Mouse (Mus musculus): Measurements from ENCODE around the gene Slc48a1.

The Slc48a1 gene

DNA sequence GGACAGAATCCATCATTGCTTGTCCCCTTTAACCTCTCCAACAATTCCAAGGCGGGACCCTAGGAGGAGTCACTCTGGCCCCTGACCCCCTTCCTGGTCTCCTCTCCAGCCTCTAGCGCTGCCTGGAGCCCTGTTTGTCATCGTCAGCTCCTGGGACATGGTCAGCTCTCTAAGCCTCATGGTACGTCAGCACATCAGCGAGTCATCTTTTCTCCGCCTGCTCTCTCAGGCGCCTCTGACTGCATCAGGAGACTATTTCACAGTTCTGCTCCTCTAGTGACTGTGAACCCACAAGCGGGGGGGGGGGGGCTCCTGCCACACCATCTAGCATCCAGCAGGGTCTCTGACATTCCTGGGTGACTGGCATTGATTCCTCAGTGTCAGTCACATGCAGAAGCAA lies 23.0 kb upstream of the Slc48a1 start:
- DNase-seq: no peak

- DNase-seq: no peak
Observed at GRCm38 (mm10) chr15:97760006-97760405, 18.3 kb upstream of the Slc48a1 start.

GRCm38 (mm10) chr15:97760952-97761351 lies 17.4 kb upstream of the Slc48a1 start:
- DNase-seq: no peak

DNA sequence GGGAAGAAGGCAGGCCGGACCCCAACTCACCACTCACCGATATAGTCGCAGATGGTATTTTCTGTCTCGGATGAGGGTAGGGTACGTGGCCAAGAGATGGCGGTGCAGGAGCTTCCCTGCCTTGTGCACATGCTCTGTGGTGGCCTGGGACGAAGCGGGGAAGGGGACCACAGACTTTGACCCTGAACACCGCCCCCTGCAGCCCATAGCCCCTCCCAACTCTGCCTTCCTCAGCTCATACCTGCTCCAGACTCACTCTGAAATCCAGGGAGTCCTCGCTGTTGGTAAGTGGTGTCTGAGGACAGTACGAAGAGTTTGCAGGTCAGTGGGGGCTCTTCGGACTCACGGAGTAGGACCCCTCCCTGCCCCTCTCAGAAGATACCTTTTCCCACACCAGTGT lies 16.9 kb upstream of the Slc48a1 start:
- DNase-seq: no peak

GRCm38 (mm10) chr15:97762733-97763132 lies 15.6 kb upstream of the Slc48a1 start:
- peak; percentile 63 for DNase-seq

- DNase-seq: no peak
Observed at GRCm38 (mm10) chr15:97763256-97764049, 14.9 kb upstream of the Slc48a1 start.

DNA sequence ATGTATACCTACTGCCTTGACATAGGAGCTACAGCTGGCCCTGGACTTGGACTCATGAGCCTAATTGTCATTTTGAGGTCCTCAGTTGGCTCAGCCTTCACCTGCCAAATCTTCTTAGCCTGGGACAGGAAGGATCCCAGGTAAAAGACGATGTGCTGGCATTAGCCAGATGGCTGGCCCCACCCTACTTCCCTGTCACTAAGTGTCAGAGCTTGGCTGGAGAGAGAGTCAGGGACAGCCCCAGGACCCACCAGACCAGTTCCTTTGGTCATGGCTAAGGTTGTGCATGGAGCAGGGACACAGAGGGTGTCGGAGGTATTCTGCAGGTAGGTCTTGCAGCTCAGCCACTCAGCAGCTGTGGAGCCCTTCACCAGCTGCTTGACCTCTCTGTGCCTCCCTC lies 13.8 kb upstream of the Slc48a1 start:
- no peak for DNase-seq

GRCm38 (mm10) chr15:97765090-97765794 lies 13.1 kb upstream of the Slc48a1 start:
- peak; percentile 45 for DNase-seq

GRCm38 (mm10) chr15:97766194-97766593 lies 12.1 kb upstream of the Slc48a1 start:
- DNase-seq: no peak

GRCm38 (mm10) chr15:97766594-97767279 lies 11.6 kb upstream of the Slc48a1 start:
- no peak for DNase-seq

- peak; percentile 94 for DNase-seq
Observed at GRCm38 (mm10) chr15:97767280-97768186, 10.8 kb upstream of the Slc48a1 start, which contains the start of gene Rapgef3. TSS of gene Rapgef3 (minus strand) at chr15:97767972.

DNA sequence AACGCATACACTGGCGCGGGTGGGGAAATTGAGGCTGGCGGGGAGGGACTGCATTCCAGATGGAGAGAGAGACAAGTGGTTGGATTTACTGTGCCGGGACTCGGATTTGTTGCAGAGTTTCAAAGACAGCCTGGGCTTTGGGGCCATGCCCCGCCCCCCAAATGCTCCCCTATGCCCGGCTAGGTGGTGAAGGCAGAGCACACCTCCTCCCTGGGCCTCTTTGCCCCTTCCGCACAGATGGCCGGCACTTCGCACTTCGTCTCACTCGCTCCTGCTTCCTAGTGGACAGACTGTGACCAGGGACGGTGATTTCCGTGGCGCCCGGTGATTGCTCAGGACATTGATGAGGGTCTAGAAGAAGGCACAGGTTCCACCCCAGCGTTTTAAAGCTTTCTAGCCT lies 10.1 kb upstream of the Slc48a1 start:
- DNase-seq: peak; percentile 72

GRCm38 (mm10) chr15:97770280-97770679 lies 8.0 kb upstream of the Slc48a1 start:
- no peak for DNase-seq

DNA sequence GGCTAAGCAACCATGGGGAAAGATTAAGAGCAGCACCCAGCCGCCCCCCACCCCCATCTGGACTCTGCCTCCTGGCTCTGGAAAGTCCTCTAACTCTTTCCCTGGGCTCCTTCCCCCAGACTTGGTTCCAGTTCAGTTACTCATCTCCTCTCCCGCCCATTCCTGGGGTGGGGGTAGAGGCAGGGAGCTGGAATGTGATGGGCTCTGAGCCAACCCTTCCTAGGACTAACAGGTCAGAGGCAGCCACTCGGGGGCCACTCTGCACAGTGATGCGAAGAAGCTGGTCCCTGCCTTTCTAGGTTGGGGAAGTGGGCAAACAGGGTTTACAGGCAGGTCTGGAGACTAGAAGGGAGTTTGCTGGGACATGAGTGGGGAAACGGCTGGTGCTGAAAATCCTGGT lies 5.2 kb upstream of the Slc48a1 start:
- DNase-seq: peak; percentile 94

- DNase-seq: peak; percentile 79
Observed at GRCm38 (mm10) chr15:97773961-97774370, 4.4 kb upstream of the Slc48a1 start.

DNA sequence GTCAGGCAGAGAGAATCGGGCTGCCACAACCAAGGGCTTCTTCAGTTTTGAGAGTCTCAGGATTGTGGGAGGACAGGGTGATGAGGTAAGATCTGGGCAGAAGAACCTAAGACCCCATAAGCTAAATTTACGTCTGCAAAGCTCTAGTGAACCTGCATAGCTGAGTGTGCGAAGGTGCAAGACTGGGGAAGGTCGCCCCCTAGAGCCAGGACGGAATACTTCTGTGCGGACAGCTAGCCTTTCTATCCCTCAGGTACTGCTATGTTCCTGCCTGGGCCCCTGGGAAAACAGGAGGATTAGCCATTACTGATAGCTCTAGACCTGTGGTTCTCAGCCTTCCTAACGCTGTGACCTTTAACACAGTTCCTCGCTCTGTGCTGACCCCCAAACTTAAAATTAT lies 1.8 kb upstream of the Slc48a1 start:
- DNase-seq: peak; percentile 88

- DNase-seq: no peak
Observed at GRCm38 (mm10) chr15:97776919-97777318, 1.4 kb upstream of the Slc48a1 start.

DNA sequence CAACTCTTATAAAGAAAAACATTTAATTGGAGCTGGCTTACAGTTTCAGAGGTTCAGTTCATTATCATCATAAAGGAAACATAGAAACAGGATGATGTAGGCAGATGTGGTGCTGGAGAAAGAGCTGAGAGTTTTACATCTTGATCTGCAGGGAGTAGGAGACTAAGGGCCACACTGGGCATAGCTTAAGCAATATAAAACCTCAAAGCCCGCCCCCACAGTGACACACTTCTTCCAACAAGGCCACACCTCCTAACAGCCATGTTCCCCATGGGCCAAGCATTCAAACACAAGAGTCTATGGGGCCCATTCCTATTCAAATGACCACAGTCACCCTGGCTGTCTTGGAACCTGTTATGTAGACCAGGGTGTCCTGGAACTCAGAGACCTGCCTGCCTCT lies 1.3 kb downstream of the Slc48a1 start:
- no peak for DNase-seq

DNA sequence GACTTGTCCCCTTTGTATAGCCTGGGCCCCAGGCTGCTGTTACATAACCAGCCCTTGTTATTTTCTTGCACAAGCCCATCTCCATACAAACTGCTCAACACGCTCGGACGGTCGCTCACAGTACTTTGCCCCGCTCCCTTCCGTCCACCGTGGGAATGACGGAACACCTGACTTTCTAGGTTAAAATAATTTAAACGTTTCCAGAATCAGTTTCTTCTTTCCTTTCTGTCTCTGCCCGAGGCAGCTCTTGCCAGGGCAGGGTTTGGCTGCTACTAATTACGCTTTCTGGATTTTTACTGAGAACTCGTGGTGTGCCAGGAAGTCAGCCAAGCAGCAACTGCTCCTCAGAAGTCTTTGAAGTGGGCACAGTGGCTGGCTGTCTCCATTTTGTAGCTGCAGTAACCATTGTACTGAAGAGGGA lies 2.3 kb downstream of the Slc48a1 start:
- DNase-seq: peak; percentile 35

DNA sequence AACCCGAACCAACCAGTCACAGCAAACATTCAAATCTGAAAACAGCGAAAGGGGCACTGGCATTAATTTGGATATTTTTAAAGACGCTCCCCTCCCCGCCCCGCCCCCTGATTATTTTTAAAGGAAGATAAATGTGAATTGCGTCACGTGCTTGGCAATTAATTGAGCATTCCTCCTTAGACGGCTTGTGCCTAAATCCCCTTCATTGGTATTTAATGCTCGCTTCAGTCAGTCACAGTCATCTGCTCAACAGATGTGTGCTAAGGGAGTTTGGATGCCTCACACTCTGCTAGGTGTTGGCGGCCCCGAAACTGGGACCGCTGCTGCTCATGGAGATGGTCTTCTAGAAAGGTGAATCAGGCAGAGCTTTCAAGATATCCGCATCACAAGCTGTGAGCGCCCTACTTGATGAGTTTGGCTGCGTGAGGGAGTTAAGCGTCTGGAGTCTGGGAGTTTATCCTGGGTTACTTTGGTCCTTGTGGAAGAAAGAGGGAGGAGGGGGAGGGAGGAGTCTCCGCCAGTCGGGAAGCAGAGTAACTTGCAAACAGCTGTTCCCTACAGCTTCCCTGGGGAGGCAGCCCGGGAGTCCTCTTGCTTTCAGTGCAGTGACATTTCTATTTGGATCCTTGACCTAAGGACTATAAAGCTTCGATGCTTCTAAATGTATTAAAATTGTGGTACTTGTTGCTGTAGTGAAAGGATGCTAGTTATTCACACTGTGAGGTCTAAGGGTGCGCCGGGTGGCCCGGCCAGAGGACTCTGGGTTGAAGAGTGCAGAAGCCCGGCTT lies 3.8 kb downstream of the Slc48a1 start:
- peak; percentile 67 for DNase-seq

GRCm38 (mm10) chr15:97782749-97783105 lies 4.4 kb downstream of the Slc48a1 start:
- DNase-seq: peak; percentile 92

GRCm38 (mm10) chr15:97784092-97784559 lies 5.8 kb downstream of the Slc48a1 start:
- DNase-seq: peak; percentile 93
